Mouse (Mus musculus) lung, adult 2 months (tissue): Measurements from ENCODE around the gene Iqub.

ENCODE experiments used
- CTCF ChIP-seq: fragments of 200-500 bp; IDR thresholded peaks from 2 replicates; pipeline ENCODE4 v1.5.1; 2011; ENCODE audit warnings: mild to moderate bottlenecking, low read length, control low read depth; ENCODE audit not compliant: insufficient read depth
- POLR2A ChIP-seq: fragments of 200-500 bp; IDR thresholded peaks from 2 replicates; pipeline ENCODE4 v1.6.1; 2011; ENCODE audit warnings: low read depth, mild to moderate bottlenecking, control low read depth, low read length, borderline replicate concordance; ENCODE audit errors: extremely low read depth

- no peak for TF ChIP-seq POLR2A
- TF ChIP-seq CTCF, result no peak
Measured at GRCm38 (mm10) chr6:24549801-24550200, 34.9 kb upstream of the Iqub start.
